Mouse (Mus musculus) cortical plate, adult 2 months (tissue): ENCODE measurements around the gene Rxra.

ENCODE experiments used
- CTCF ChIP-seq: fragments of 200-500 bp; IDR thresholded peaks from 2 replicates; pipeline ENCODE4 v1.5.1; 2011; ENCODE audit warnings: mild to moderate bottlenecking, control low read depth, low read length; ENCODE audit not compliant: insufficient read depth; ENCODE audit errors: extremely low read depth
- POLR2A ChIP-seq: fragments of 200-500 bp; IDR thresholded peaks from 2 replicates; pipeline ENCODE4 v1.6.1; 2011; ENCODE audit warnings: mild to moderate bottlenecking, low read length, control low read depth; ENCODE audit not compliant: insufficient read depth; ENCODE audit errors: extremely low read depth

GRCm38 (mm10) chr2:27715221-27715620 is 39.0 kb downstream of the Rxra start:
- no peak for TF ChIP-seq POLR2A
- TF ChIP-seq CTCF: no peak
